Mouse (Mus musculus): Measurements from ENCODE around the gene Abi1. TPM values are rescaled to one million over a fixed set of nuclear protein-coding genes. Genes with fewer than 3 reads are reported as not detected.
"Not testable (repeated sequence)": the region's sequence is repeated elsewhere in the genome, so short reads cannot be mapped to it uniquely, and the experiment has no call there.

Gene Abi1
- polyA plus RNA-seq, 1 experiment from 2014 or later, result 40.2 TPM

DNA sequence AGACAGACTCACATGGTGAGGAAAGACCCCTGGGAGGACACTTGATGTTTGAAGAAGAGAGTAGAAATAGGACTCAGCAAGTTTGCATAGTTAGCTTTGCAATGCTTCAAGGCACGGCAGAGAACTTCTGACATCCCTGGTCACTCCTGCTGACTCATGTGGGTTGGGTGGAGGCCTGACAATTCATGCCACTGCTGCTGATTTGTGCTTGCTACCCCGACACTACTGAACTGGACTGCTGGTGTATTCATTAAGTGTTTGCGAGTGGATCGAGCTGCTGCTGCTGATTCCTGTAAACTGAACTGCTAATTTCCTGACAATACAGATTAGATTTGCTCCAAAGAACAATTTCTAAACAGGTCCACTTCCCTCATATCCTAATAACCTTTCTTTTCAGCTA, 18.3 kb downstream of the Abi1 start:
- no peak overlapping the region for H3K27ac ChIP-seq
- H3K4me3 ChIP-seq, result no peak overlapping the region
- H3K4me1 ChIP-seq, result no peaks in the 10 kb centered on the region
- 81% methylated on average over 4 of the region's 4 CpGs for WGBS
- no peaks in the 10 kb centered on the region for H3K36me3 ChIP-seq
- H3K9me3 ChIP-seq (replicated peaks), result no peaks in the 10 kb centered on the region
- no peaks in the 10 kb centered on the region for H3K27me3 ChIP-seq (ENCODE audit: low read depth, poor library complexity, severe bottlenecking)
- DNase-seq (ENCODE audit: low spot score), result no peak

DNA sequence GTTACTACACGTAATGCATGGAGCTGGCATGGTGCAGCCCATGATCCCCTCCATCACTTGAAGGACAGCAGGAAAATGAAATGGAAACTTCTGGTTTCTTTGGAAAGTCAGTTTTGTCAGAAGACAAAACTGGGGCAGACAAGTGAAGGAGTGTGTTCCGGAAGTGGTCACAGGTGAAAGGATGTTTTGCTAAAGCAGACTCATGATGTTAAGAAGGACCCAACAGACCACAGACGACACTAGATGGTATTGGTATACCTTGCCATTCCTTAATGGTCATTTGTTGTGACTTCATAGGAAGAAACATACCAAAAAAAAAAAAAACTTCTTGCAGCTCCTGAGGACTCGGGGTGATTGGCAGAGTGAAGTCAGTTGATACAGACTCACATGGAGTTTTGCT, 18.7 kb downstream of the Abi1 start:
- DNase-seq (ENCODE audit: low spot score), result no peak
- Histone ChIP-seq H3K9me3 (replicated peaks) (no peaks in the 10 kb centered on the region), H3K4me1 (no peaks in the 10 kb centered on the region), H3K4me3 (no peak overlapping the region), H3K27ac (no peak overlapping the region), H3K36me3 (no peaks in the 10 kb centered on the region), H3K27me3 (ENCODE audit: low read depth, poor library complexity, severe bottlenecking) (no peaks in the 10 kb centered on the region)
- 93% methylated on average over 4 of the region's 4 CpGs for WGBS

DNA sequence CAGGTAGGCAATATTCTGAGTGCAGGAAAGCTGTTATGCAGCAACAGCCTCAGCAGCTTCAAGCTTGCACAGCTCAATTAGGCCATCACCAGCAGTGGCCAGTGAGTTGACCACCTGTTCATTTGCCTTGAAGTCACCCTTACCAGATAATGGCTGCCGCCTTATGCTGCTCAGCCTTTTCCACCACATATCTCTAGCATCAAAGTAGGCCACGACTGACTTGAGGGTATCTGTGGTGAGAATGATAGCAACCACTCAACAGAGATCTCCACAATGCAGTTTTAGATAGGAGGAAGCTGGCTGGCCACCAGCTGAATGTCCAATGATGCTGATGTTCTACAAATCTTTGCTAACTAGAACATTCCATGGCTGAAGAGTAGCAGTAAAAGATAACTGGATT, 20.9 kb downstream of the Abi1 start:
- H3K4me1 ChIP-seq, result peaks cover 6% of the 10 kb centered on the region
- 89% methylated on average over 2 of the region's 2 CpGs for WGBS
- no peaks in the 10 kb centered on the region for H3K27me3 ChIP-seq (ENCODE audit: low read depth, poor library complexity, severe bottlenecking)
- H3K36me3 ChIP-seq, result no peaks in the 10 kb centered on the region
- no peak overlapping the region for H3K27ac ChIP-seq
- no peaks in the 10 kb centered on the region for H3K9me3 ChIP-seq (replicated peaks)
- DNase-seq (ENCODE audit: low spot score), result no peak
- no peak overlapping the region for H3K4me3 ChIP-seq

DNA sequence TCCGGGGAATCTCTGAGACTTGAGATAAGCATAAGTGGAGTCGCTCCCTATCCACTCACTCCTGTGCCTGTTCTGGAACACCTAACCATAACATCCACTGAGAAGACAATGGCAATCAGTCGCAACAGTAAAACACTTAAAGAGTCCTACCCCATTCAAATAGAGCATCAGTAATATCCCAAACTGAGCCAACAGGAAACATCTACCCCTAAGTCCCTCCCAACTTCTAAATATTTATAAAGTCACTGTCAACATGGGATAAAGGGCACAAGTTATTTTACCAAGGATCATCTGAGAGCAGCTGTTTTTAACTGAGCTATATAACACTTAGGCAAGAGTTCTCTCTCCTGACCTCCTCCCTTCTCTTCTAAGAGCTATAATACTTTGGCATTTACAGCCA, 23.9 kb downstream of the Abi1 start:
- WGBS, result 76% methylated on average over 3 of the region's 3 CpGs
- no peak for DNase-seq (ENCODE audit: low spot score)

DNA sequence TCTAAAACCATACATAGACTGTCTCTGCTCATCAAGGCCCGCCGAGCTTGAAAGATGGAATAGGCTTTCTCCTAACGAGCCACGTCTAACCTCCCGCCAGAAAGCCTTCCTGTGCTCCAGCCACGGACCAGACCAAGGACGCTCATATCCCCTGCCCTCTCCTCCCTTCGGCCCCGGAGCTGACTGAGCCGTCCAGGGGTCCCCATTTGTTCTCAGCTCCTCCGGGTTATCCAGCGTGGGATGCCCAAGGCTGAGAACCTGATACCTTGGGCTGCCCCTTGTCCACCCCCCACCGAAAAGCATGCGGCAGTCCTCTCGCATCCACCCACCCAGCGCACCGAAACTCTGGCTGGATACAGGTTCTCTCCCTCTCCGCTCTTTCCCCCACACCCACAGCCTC, 24.7 kb downstream of the Abi1 start:
- H3K27me3 ChIP-seq (ENCODE audit: low read depth, poor library complexity, severe bottlenecking), result no peaks in the 10 kb centered on the region
- H3K4me1 ChIP-seq, result peaks cover 6% of the 10 kb centered on the region
- H3K4me3 ChIP-seq, result no peak overlapping the region
- WGBS, result 46% methylated on average over 18 of the region's 18 CpGs
- DNase-seq (ENCODE audit: low spot score), result no peak
- no peak overlapping the region for H3K27ac ChIP-seq
- H3K9me3 ChIP-seq (replicated peaks), result no peaks in the 10 kb centered on the region
- H3K36me3 ChIP-seq, result no peaks in the 10 kb centered on the region

More for the DNA sequence above, 23.9 kb downstream of the Abi1 start:
- Histone ChIP-seq H3K27me3 (ENCODE audit: low read depth, poor library complexity, severe bottlenecking) (no peaks in the 10 kb centered on the region), H3K4me1 (peaks cover 6% of the 10 kb centered on the region), H3K4me3 (no peak overlapping the region), H3K27ac (no peak overlapping the region), H3K9me3 (replicated peaks) (no peaks in the 10 kb centered on the region), H3K36me3 (no peaks in the 10 kb centered on the region)

DNA sequence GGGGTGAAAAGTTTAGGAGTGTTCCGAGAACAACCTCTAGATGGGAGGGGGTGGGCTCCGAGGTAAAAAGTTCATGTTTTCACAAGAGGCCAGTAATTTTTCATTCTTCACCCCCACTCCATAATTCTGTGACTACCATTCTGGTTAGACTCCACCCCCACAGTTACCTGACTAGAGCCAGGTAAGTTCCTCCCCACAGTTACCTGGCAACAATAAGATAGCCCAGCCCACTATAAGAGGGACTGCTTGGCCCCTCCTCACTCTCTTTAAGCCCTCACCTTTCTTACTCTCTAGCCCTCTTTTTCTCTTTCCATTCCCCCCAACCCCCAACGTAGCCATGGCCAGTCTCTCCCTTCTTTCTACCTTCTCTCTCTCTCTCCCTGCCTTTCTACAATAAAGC, 25.1 kb downstream of the Abi1 start:
- not testable (repeated sequence) for H3K4me3 ChIP-seq; H3K27ac ChIP-seq; DNase-seq (ENCODE audit: low spot score); H3K27me3 ChIP-seq (ENCODE audit: low read depth, poor library complexity, severe bottlenecking); H3K36me3 ChIP-seq; H3K4me1 ChIP-seq; H3K9me3 ChIP-seq (replicated peaks)
- 77% methylated on average over 3 of the region's 3 CpGs for WGBS

DNA sequence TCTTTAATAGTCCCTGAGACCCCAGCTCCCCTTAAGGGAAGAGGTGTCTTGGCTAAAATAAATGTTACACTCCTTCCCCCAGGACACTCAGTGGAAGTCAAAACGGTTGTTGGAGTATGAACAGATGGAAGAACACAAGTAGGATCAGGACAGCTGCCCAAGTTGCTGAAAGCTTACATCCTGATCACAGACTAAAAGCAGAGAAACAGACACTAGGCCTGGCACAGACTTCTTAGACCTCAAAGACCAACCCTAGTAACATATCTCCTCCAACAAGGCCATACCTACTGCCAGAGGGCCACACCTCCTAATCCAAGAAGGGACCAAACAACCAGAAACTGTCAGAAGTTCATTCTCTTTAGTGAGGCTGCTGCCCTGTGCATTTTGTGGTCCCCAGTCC, 31.8 kb downstream of the Abi1 start:
- WGBS, result 91% methylated on average over 1 of the region's 1 CpGs
- DNase-seq (ENCODE audit: low spot score), result no peak
- H3K4me1 ChIP-seq, result no peaks in the 10 kb centered on the region
- no peaks in the 10 kb centered on the region for H3K9me3 ChIP-seq (replicated peaks)
- peaks cover 16% of the 10 kb centered on the region for H3K36me3 ChIP-seq
- no peak overlapping the region for H3K4me3 ChIP-seq
- no peaks in the 10 kb centered on the region for H3K27me3 ChIP-seq (ENCODE audit: low read depth, poor library complexity, severe bottlenecking)
- no peak overlapping the region for H3K27ac ChIP-seq

DNA sequence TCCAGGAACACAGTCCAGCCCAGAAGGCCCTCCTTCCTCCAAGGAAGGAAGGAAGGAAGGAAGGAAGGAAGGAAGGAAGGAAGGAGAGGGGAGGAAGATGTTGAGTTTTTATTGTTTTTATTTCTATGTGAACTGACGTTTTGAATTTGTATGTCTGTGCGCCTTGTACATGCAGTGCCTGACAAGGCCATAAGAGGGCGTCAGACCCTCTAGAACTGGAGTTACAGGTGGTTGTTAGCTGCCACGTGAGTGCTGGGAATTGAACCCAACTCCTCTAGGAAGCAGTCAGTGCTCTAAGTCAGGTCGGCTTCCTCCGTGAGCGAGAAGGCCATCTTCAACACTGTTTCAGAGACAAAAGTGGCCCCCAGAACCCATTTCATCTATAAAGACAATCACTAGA, 32.5 kb downstream of the Abi1 start:
- no peak for DNase-seq (ENCODE audit: low spot score)
- H3K9me3 ChIP-seq (replicated peaks), result no peaks in the 10 kb centered on the region
- WGBS, result 87% methylated on average over 7 of the region's 7 CpGs
- H3K27ac ChIP-seq, result no peak overlapping the region
- H3K36me3 ChIP-seq, result peaks cover 16% of the 10 kb centered on the region
- no peaks in the 10 kb centered on the region for H3K4me1 ChIP-seq
- H3K27me3 ChIP-seq (ENCODE audit: low read depth, poor library complexity, severe bottlenecking), result no peaks in the 10 kb centered on the region
- H3K4me3 ChIP-seq, result no peak overlapping the region

DNA sequence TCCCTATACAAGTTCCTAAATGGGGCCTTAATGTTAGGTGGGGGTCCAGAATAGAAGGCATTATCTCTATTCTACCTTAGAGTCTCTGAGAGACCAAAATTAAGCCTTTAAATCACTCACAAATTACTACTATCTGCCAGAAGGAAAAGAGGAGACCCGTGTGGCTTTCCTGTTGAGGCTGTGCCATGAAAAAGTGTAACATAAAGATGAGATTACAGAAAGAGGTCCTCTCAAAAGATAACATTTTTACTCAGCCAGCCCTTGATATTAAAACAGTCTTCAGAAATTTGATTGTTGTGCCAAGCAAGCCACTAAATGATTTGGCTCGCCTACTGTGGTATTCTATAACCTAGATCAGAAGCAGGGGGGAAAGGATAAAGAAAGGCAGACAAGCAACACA, 32.9 kb downstream of the Abi1 start:
- 79% methylated on average over 2 of the region's 2 CpGs for WGBS
- H3K27ac ChIP-seq, result no peak overlapping the region
- no peaks in the 10 kb centered on the region for H3K9me3 ChIP-seq (replicated peaks)
- H3K4me1 ChIP-seq, result no peaks in the 10 kb centered on the region
- no peak for DNase-seq (ENCODE audit: low spot score)
- no peaks in the 10 kb centered on the region for H3K27me3 ChIP-seq (ENCODE audit: low read depth, poor library complexity, severe bottlenecking)
- peaks cover 16% of the 10 kb centered on the region for H3K36me3 ChIP-seq
- no peak overlapping the region for H3K4me3 ChIP-seq

DNA sequence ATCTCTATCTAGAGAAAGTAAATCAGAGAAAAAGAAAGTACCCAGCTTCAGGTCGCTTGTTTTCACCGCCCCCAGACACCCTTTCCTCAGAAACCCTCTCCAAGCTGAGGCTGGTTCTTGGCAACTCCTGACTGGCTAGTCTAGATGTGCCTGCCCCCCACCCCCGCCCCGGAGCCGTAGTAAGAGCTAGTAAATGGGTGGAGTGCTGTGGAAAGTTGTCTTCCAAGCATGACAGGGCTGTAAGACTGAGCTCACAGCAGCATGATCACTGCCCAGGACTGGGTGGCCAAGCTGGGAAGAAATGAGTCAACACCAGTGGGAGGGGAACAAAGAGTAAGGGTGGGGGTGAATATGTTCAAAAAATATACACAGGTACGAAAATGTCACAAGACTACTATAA, 33.8 kb downstream of the Abi1 start:
- DNase-seq (ENCODE audit: low spot score), result no peak
- WGBS, result 74% methylated on average over 6 of the region's 6 CpGs

DNA sequence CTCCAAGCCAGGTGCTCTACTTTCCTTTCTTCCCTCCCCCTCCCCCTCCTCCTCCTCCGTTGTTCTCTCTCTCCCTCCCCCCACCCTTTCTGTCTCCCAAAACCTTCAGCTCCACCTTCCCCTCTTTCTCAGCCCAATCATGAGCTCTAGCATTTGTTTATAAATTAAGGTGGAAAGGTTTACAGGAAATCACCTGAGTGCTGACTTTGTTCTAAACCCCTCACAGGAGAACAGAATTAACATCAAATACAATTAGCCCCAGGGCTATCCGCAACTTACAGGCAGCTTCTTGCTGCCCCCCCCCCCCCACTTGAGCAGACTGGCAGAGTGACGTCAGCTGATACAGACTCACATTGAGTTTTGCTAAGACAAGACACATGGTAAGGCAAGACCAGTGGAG, 37.4 kb downstream of the Abi1 start:
- Histone ChIP-seq H3K4me1 (no peaks in the 10 kb centered on the region), H3K9me3 (replicated peaks) (no peaks in the 10 kb centered on the region), H3K36me3 (peaks cover under 1% of the 10 kb centered on the region), H3K4me3 (no peak overlapping the region), H3K27ac (no peak overlapping the region), H3K27me3 (ENCODE audit: low read depth, poor library complexity, severe bottlenecking) (no peaks in the 10 kb centered on the region)
- 59% methylated on average over 3 of the region's 3 CpGs for WGBS
- DNase-seq (ENCODE audit: low spot score), result no peak

More for the DNA sequence above, 33.8 kb downstream of the Abi1 start:
- H3K27ac ChIP-seq, result no peak overlapping the region
- H3K4me1 ChIP-seq, result no peaks in the 10 kb centered on the region
- H3K4me3 ChIP-seq, result no peak overlapping the region
- no peaks in the 10 kb centered on the region for H3K27me3 ChIP-seq (ENCODE audit: low read depth, poor library complexity, severe bottlenecking)
- H3K9me3 ChIP-seq (replicated peaks), result no peaks in the 10 kb centered on the region
- H3K36me3 ChIP-seq, result peaks cover 16% of the 10 kb centered on the region

DNA sequence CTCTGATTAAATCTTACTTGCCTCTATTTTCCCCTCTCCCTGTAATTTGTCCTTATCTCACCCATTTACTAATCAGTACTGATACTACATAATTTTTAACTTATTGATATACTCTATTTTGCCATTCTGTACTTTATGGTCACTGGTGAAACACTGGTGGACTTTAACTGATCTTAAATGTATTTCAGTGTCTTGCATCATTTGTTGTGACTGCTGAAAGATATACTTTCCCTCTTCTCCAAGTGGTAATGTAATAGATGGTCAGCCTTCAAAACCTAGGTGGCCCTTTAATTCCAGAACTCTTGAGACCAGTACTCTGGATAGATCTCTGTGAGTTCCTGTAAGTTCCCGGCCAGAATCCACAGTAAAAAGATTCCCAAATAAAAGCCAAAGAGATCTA, 40.4 kb downstream of the Abi1 start:
- no peaks in the 10 kb centered on the region for H3K4me1 ChIP-seq
- no peaks in the 10 kb centered on the region for H3K36me3 ChIP-seq
- WGBS, result 83% methylated on average over 1 of the region's 1 CpGs
- H3K27me3 ChIP-seq (ENCODE audit: low read depth, poor library complexity, severe bottlenecking), result no peaks in the 10 kb centered on the region
- no peak for DNase-seq (ENCODE audit: low spot score)
- H3K4me3 ChIP-seq, result no peak overlapping the region
- H3K27ac ChIP-seq, result no peak overlapping the region
- H3K9me3 ChIP-seq (replicated peaks), result no peaks in the 10 kb centered on the region

DNA sequence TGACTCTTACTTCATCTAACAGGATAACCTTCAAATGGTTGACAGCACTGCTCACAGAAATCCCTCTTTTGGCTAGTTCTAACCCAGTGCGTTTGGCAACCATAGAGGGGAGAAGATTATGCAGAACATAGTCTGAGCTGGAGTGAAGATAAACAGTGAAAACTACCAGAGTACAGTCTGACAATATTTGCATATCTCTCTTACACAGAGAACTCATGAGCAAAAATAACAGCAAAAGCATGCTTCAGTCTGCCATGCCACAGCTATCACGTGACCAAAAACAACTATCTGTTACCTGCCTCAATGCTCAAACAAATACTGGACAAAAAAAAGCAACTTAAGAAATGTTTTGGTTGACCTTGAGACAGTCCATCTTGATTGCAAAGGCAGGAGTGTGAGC, 41.2 kb downstream of the Abi1 start:
- H3K4me3 ChIP-seq, result no peak overlapping the region
- WGBS, result 90% methylated on average over 2 of the region's 2 CpGs
- H3K36me3 ChIP-seq, result peaks cover 7% of the 10 kb centered on the region
- no peak for DNase-seq (ENCODE audit: low spot score)
- H3K9me3 ChIP-seq (replicated peaks), result no peaks in the 10 kb centered on the region
- no peaks in the 10 kb centered on the region for H3K27me3 ChIP-seq (ENCODE audit: low read depth, poor library complexity, severe bottlenecking)
- H3K4me1 ChIP-seq, result no peaks in the 10 kb centered on the region
- H3K27ac ChIP-seq, result no peak overlapping the region

DNA sequence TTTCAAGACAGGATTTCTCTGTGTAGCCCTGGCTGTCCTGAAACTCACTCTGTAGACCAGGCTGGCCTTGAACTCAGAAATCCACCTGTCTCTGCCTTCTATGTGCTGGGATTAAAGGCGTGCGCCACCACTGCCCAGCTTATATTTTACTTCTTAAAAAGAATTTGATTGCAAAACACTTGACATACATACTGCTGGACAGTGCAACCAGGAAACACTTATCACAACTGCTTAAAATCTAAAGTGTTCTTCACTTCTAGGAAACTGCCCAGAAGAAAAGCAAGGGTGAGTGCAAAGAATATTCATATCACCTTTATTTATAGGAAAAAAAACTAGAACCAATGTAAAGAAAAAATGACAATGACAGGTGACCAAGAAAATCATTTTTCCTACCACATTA, 42.0 kb downstream of the Abi1 start:
- H3K27ac ChIP-seq, result no peak overlapping the region
- WGBS, result 97% methylated on average over 2 of the region's 2 CpGs
- H3K4me1 ChIP-seq, result no peaks in the 10 kb centered on the region
- no peaks in the 10 kb centered on the region for H3K9me3 ChIP-seq (replicated peaks)
- peaks cover 10% of the 10 kb centered on the region for H3K36me3 ChIP-seq
- no peak for DNase-seq (ENCODE audit: low spot score)
- H3K4me3 ChIP-seq, result no peak overlapping the region
- H3K27me3 ChIP-seq (ENCODE audit: low read depth, poor library complexity, severe bottlenecking), result no peaks in the 10 kb centered on the region

Data from limb, embryonic 10.5 days (tissue).